Mouse (Mus musculus) forebrain, embryonic 15.5 days (tissue): ENCODE measurements around the gene Klf13. TPM values are rescaled to one million over a fixed set of nuclear protein-coding genes. Genes with fewer than 3 reads are reported as not detected.

ENCODE experiments used
- ATAC-seq: fragments of 200-750 bp; cut with Nextera tagmentation; replicated peaks from 2 replicates; pipeline ENCODE4 v1.8.0; 2017; ENCODE audit warnings: mild to moderate bottlenecking, moderate TSS enrichment, moderate library complexity
- H3K27ac ChIP-seq: fragments of 300-500 bp; sonication (generic); replicated peaks from 2 replicates; pipeline ENCODE4 v1.5.1; 2015; ENCODE audit warnings: mild to moderate bottlenecking, inconsistent platforms
- H3K27me3 ChIP-seq: fragments of 300-500 bp; sonication (generic); 2 replicates; pipeline ENCODE4 v1.6.1; 2015; ENCODE audit warnings: inconsistent platforms
- H3K36me3 ChIP-seq: fragments of 300-500 bp; sonication (generic); 2 replicates; pipeline ENCODE4 v1.6.1; 2015; ENCODE audit warnings: mild to moderate bottlenecking, inconsistent platforms
- H3K4me1 ChIP-seq: fragments of 300-500 bp; sonication (generic); 2 replicates; pipeline ENCODE4 v1.6.1; 2015; ENCODE audit warnings: inconsistent platforms
- H3K4me2 ChIP-seq: fragments of 300-500 bp; sonication (generic); replicated peaks from 2 replicates; pipeline ENCODE4 v1.6.1; 2015; ENCODE audit warnings: mild to moderate bottlenecking, inconsistent platforms
- H3K4me3 ChIP-seq: fragments of 300-500 bp; sonication (generic); 2 replicates; pipeline ENCODE4 v1.5.1; 2015; ENCODE audit warnings: mild to moderate bottlenecking, inconsistent platforms
- H3K9ac ChIP-seq: fragments of 300-500 bp; sonication (generic); replicated peaks from 2 replicates; pipeline ENCODE4 v1.6.1; 2015; ENCODE audit warnings: mild to moderate bottlenecking, inconsistent platforms
- H3K9me3 ChIP-seq: fragments of 300-500 bp; sonication (generic); 2 replicates; pipeline ENCODE4 v1.6.1; 2016; ENCODE audit warnings: inconsistent platforms
- WGBS: fragments of 180-500 bp; shearing (Covaris S2); methylation state at CpG from one replicate; pipeline ENCODE4 v1.1.7; 2015; ENCODE audit warnings: mixed read lengths; 5-methylcytosine and 5-hydroxymethylcytosine counted together
- polyA plus RNA-seq: library from polyadenylated mRNA; unstranded; fragments of >200 nt; fragmentation: Nextera tagmentation; extraction: Ambion mirVana; gene quantifications from 2 replicates; pipeline ENCODE4 v1.2.1, GENCODE M21; 2015

Gene Klf13
- polyA plus RNA-seq, 1 experiment from 2014 or later = 34.8 TPM

DNA sequence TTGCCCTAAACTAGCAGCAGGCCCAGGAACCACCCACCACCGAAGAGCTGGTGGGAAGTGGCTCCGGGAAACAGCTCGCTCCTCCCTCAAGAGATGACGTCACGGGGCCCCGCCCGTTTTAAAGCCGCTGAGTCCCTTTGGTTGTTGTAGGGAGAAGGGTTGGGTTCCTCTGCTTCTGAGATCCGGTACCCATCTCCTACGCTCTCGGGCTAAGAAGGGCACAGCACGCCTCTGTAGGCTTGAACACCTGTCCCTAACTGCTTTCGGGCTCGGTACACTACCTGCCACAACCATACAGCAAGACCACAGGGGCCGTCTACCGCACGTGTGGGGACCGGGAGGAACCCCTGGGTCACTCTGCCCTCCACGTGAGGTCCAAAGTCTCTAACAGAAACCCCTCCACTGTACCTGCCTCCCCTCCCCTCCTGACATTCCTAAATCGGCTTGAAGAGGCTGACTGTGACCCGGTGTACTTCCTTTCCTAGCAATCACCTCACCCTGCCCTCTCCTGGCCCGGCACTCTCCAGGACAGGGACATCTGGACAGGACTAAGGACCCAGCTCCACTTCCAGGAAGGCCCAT is 80.1 kb downstream of the Klf13 start:
- H3K4me3 ChIP-seq = peak overlapping the region; percentile 39
- 6% methylated on average over 22 of the region's 22 CpGs for WGBS
- peak; percentile 79 for ATAC-seq
- peak overlapping the region; percentile 36 for H3K9ac ChIP-seq
- H3K27ac ChIP-seq = no peak overlapping the region
- peak overlapping the region; percentile 54 for H3K4me2 ChIP-seq
- no peaks in the 10 kb centered on the region for H3K9me3 ChIP-seq
- H3K4me1 ChIP-seq = peaks cover 6% of the 10 kb centered on the region
- no peaks in the 10 kb centered on the region for H3K36me3 ChIP-seq
- no peaks in the 10 kb centered on the region for H3K27me3 ChIP-seq

DNA sequence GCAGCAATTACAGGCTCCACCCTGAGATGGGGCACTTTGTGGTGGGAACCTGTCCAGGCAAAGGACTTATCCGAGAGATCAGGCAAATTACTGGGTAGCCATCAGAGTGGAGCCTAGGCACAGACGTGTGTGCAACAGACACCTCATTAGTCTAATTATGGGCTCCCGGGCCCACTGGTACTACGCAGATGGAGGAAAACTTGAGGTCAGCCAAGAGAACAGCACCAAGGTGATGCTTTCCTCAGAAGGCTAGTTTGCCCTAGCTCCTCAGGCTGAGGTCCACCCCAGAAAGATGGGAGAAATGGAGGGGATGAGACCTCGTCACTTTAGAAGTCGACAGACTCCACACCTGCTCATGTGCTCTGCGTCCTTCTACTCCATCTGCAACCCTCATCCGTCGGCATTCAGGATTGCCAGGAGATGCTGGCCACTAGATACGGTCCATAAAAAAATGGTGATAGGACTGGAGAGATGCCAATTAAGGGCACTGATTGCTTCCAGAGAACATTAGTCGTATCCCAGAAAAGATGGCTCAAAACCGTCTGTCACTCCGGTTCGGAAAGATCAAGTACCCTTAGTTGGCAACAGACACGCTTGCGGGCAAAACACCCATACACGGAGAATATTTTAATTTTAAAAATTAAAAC is 80.8 kb downstream of the Klf13 start:
- WGBS = 82% methylated on average over 17 of the region's 17 CpGs
- no peak overlapping the region for H3K4me3 ChIP-seq
- H3K27me3 ChIP-seq = no peaks in the 10 kb centered on the region
- H3K27ac ChIP-seq = no peak overlapping the region
- ATAC-seq = no peak
- no peaks in the 10 kb centered on the region for H3K36me3 ChIP-seq
- H3K9me3 ChIP-seq = no peaks in the 10 kb centered on the region
- peaks cover 6% of the 10 kb centered on the region for H3K4me1 ChIP-seq
- H3K4me2 ChIP-seq = no peak overlapping the region; the same call in 1 of the 2 replicates
- no peak overlapping the region for H3K9ac ChIP-seq

DNA sequence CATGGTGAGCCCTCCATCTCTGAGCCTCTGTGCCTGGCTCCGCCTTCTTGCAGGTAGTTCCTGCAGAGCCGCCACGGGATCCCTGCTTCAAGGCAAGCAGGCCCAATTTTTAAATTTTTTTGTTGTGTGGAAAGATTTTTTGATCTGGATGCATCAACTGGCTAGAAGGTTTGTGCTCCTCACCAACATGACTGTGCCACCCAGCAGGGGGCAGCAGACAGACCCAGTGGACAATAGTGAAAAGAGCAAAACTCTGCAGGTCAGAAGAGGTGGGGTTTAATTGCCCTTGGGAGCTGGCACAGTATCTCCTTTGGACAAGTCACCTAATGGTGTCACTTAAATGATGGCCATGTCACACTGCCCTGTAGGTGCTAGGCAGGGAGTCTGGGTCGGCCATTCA is 83.4 kb downstream of the Klf13 start:
- no peaks in the 10 kb centered on the region for H3K36me3 ChIP-seq
- WGBS = 71% methylated on average over 4 of the region's 4 CpGs
- ATAC-seq = no peak
- no peak overlapping the region for H3K9ac ChIP-seq
- peaks cover 6% of the 10 kb centered on the region for H3K4me1 ChIP-seq
- H3K4me2 ChIP-seq = no peak overlapping the region
- H3K9me3 ChIP-seq = no peaks in the 10 kb centered on the region
- H3K27me3 ChIP-seq = no peaks in the 10 kb centered on the region
- no peak overlapping the region for H3K27ac ChIP-seq
- no peak overlapping the region for H3K4me3 ChIP-seq

DNA sequence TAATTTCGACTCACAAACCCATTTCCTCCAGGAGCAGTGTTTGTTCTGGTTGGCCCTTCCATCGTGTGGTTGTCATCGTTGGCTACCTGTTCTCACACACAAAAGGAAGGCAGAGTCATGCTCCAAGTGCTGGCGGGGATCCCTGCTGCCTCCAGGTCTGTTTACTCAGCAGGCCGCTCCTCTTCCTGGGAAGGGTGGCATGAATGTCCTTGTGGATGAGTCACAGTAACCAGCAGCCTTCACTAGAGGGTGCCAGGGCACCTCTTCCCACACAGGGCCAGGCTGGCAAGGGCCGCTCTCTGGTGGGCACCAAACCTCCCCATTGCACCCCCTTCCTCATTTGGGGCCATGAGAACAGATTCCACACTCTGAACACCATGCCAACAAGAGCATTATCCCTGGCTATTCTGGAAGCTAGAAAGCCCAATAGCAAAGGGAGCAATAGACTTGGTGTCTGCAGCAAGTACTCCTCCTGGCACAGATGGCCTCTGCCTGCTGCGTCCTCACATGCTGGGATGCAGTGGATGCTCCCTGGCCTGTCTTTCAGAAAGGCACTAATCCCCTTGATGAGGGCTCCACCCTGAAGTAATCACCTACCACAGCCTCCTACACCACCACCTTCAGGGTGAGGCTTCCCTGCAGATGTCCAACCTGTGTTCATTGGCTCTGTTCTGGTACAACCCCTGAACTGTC is 86.7 kb downstream of the Klf13 start:
- no peaks in the 10 kb centered on the region for H3K9me3 ChIP-seq
- no peaks in the 10 kb centered on the region for H3K4me1 ChIP-seq
- no peaks in the 10 kb centered on the region for H3K27me3 ChIP-seq
- H3K27ac ChIP-seq = no peak overlapping the region
- ATAC-seq = 0 out of 2 replicates have a peak, but pooled peaks have one; percentile 41
- H3K4me3 ChIP-seq = no peak overlapping the region
- no peak overlapping the region for H3K4me2 ChIP-seq
- 57% methylated on average over 7 of the region's 7 CpGs for WGBS
- H3K36me3 ChIP-seq = no peaks in the 10 kb centered on the region
- no peak overlapping the region for H3K9ac ChIP-seq

Other genes starting within 250 kb of the Klf13 start
- 0.31 and 0.39 TPM in 2 replicates for gene E030018B13Rik, start 22.1 kb downstream of the Klf13 start, polyA plus RNA-seq
- 0.11 and 0.15 TPM in 2 replicates for gene Trpm1, start 214.9 kb upstream of the Klf13 start, polyA plus RNA-seq